Mouse (Mus musculus) heart, postnatal 14 days (tissue): ENCODE measurements at regions not wholly inside any gene's neighbourhood (a gene's known extent, or its start where the extent isn't known, plus 50 kb on each side); places are given as distances from the start of the nearest gene placed in this dataset.

ENCODE experiments used
- DNase-seq, 2 experiments: peaks; one replicate each; pipeline ENCODE4 v3.0.0; 2021 to 2022
- intact Hi-C: fragments of 180-260 bp; cut with DNase I; formaldehyde crosslinking; loops from one replicate; pipeline ENCODE4 v1.15.1; 2025

DNA sequence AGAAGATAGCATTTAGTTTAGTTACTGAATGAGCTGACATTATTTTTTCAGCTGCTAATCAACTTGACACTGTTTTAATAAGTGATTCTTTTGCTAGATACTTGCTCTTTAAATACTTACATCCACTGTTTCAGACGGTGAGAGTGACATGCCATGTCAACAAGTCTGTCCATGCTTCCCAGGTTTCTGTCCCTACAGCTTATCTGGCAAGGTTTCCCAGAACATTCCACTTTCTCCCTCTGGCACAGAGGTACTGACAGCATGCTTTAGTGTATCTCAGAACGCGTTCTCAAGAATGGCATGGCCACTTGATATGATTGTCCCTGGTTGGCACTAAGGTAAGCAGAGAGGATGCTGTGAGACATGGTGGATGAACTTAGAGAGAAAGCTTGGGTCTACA, 154.1 kb downstream of the Htr1b start:
- DNase-seq, result no peak
- intact Hi-C loops, result loop anchor here (2.0 kb wide), 1 partner anchor 13 kb away; no protein-coding TSS in a partner anchor
